ENCODE assay signal across 27 mouse cellular contexts in genomic region chr2:61686533-61686932, GRCm38 (mm10).
"Had no signal": no experiment of that assay in that cellular context is flagged by ENCODE, and none has a peak within 500 bp of the region (broad histone marks: within the 10 kb centered on the region; RNA-seq: fewer than 3 reads in every experiment).

No protein-coding gene starts in this region.

- ATAC-seq: hindbrain, embryonic 16.5 days; inflammation-experienced regulatory T-cells, adult 6 months; intestine, embryonic 15.5 days; intestine, postnatal 0 days; liver, embryonic 12.5 days had no signal

- H3K9ac ChIP-seq: heart, embryonic 13.5 days; heart, embryonic 15.5 days; hindbrain, embryonic 12.5 days; hindbrain, embryonic 14.5 days; intestine, embryonic 15.5 days; limb, embryonic 13.5 days; limb, embryonic 15.5 days; liver, embryonic 12.5 days; liver, embryonic 14.5 days had no signal

- H3K4me1 ChIP-seq: heart, embryonic 15.5 days; hindbrain, embryonic 10.5 days; hindbrain, embryonic 12.5 days; intestine, embryonic 15.5 days; limb, embryonic 13.5 days; limb, embryonic 15.5 days; liver, embryonic 12.5 days had no signal

- H3K27ac ChIP-seq: gastrocnemius, adult 2 months; heart, embryonic 13.5 days; heart, embryonic 15.5 days; hindbrain, embryonic 10.5 days; hindbrain, embryonic 12.5 days; hindbrain, embryonic 14.5 days; intestine, embryonic 15.5 days; layer of hippocampus, adult 2 months; limb, embryonic 13.5 days; limb, embryonic 15.5 days; liver, embryonic 12.5 days; liver, embryonic 14.5 days had no signal

- H3K4me3 ChIP-seq: gastrocnemius, adult 2 months; heart, embryonic 13.5 days; heart, embryonic 15.5 days; hindbrain, embryonic 10.5 days; hindbrain, embryonic 12.5 days; intestine, embryonic 15.5 days; layer of hippocampus, adult 2 months; limb, embryonic 13.5 days; limb, embryonic 15.5 days; liver, embryonic 12.5 days had no signal

- H3K36me3 ChIP-seq: heart, embryonic 13.5 days; heart, embryonic 15.5 days; hindbrain, embryonic 10.5 days; hindbrain, embryonic 12.5 days; intestine, embryonic 15.5 days; limb, embryonic 13.5 days; limb, embryonic 15.5 days; liver, embryonic 12.5 days had no signal

- H3K4me2 ChIP-seq: heart, embryonic 11.5 days; heart, embryonic 13.5 days; heart, embryonic 15.5 days; hindbrain, embryonic 12.5 days; hindbrain, embryonic 14.5 days; intestine, embryonic 15.5 days; limb, embryonic 13.5 days; limb, embryonic 15.5 days; liver, embryonic 12.5 days had no signal

- DNase-seq: gastrocnemius, adult 2 months; gastrocnemius, postnatal 10 days; gastrocnemius, postnatal 25 days; heart, adult 18-20 months; heart, postnatal 14 days; heart, postnatal 36 days; kidney, adult 18-20 months; kidney, adult 8-10 months; kidney, postnatal 10 days; kidney, postnatal 25 days; kidney, postnatal 4 days; left cerebral cortex, postnatal 4 days had no signal

- H3K9me3 ChIP-seq: heart, embryonic 13.5 days; heart, embryonic 15.5 days; hindbrain, embryonic 10.5 days; hindbrain, embryonic 12.5 days; intestine, embryonic 15.5 days; limb, embryonic 13.5 days; limb, embryonic 15.5 days; liver, embryonic 12.5 days had no signal

- H3K27me3 ChIP-seq: heart, embryonic 13.5 days; heart, embryonic 15.5 days; hindbrain, embryonic 12.5 days; intestine, embryonic 15.5 days; limb, embryonic 13.5 days; limb, embryonic 15.5 days; liver, embryonic 12.5 days had no signal
